Mouse (Mus musculus): Measurements from ENCODE around the gene Olfr699.
"Not testable (repeated sequence)": the region's sequence is repeated elsewhere in the genome, so short reads cannot be mapped to it uniquely, and the experiment has no call there.

The Olfr699 gene

DNA sequence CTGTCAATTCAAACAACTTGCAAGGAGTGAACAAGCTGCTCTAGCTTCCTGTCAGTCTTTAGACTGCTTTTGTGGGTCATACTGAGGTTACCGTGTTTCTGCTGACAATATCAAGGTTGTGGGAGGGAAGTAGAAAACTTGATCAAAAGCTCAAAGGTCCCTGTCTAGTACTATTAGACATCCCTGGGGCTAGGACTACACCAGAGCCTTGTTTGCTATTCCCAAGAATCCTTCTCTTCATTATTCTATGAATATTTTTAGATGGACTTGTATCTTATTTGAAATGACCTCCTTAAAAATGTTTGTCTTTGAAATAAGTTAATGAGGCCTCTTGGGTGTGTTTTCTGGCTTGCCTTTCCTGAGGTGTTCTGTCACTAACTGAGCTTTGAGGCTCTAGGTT, at the start of gene Olfr699:
Gene Olfr699, minus strand, starts transcription at position 101 of the 400 bp plus-strand sequence.
- DNase-seq (ENCODE audit: low spot score in 2 of 2) = no peak

DNA sequence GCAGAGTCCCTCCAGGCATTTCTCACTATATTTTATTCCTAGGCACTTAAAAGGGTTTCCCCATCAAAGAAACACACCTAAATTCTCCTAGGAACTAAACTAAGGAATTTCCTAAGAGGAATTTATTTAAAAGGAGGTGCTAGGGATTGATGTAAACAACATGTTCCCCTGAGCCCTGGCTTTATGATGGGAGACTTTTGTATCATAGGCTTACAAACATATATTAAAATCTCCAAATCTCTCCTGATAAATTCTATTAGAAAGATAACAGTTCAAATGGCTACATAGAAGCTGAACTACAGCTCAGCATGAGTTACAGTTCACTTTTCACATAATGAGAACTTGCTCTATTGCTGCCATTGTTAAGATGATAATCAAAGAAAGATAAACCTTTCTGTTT, 40.8 kb upstream of the Olfr699 start, which contains the start of gene Olfr702:
Gene Olfr702, minus strand, starts transcription at position 101 of the 400 bp plus-strand sequence.
- DNase-seq (ENCODE audit: low spot score in 2 of 2) = no peak

DNA sequence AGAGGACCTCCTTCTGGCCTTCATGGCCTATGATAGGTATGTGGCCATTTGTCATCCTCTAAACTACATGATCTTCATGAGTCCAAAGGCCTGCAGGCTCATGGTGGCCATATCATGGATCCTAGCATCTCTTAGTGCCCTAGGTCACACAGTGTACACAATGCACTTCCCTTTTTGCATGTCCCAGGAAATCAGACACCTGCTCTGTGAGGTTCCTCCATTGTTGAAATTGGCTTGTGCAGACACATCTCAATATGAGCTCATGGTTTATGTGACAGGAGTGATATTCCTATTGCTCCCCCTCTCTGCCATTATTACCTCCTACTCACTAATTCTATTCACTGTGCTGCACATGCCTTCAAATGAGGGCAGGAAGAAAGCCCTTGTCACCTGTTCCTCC, 25.4 kb upstream of the Olfr699 start:
- DNase-seq (ENCODE audit: low spot score in 2 of 2) = no peak

DNA sequence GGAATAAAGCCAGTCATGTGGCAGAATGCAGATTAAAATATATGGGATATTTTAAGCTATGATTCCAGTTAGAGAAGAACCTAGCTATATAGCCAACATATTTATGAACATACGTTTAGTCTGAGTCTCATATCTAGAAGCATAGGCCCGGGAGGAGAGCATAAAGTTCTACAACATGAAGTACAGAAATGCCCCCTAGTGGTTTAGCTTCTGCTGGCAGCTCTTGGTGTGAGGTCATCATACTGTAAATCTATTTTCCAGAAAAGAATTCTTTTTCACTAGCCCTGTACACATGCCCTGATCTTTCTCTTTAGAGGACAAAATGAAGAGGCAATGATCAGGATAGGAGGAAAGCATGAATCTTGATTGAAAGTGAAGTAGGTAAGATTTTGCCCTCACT, 22.8 kb upstream of the Olfr699 start:
- DNase-seq (ENCODE audit: low spot score in 2 of 2) = no peak

DNA sequence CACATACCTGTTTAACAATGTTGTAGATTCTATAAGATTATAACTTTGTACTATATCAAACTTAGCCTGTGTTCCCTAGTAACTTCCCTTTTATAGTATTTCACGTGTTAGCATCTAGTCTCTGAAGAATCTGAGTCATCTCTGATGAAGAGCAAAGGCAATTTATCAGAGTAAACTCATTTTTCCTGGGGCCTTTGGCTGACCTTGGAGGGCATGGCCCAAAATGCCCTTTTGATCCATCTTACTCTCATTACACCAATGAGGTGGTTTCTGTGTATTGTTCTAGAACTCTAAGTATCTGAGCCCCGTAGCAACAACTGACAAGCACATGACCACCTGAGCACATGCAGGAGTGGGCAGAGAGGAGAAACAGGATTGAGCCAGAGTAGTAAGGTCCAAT, 20.8 kb upstream of the Olfr699 start, which contains the start of gene Olfr701:
Gene Olfr701, plus strand, starts transcription at position 301 of the 400 bp plus-strand sequence.
- no peak for DNase-seq (ENCODE audit: low spot score in 2 of 2)

DNA sequence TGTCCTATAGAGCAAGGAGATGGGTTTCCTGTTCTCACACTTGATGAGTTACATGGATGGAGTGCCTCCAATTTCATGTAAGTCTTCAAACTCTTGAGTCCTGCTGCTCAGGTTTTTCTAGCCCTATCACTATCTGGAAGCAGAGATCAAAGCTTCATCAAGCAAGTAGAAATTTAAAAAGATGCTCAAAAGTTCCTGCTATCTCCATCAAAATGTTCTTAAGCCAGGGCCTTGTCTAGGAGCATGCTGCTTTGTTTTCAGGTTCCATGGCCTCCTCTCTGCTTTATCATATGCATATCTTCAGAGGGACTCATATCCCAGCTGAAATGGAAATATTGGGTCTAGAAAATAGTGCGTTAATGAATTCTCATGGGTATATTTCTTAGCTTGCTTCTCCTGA, 15.7 kb upstream of the Olfr699 start, which contains the start of gene Olfr700:
Gene Olfr700, minus strand, starts transcription at position 101 of the 400 bp plus-strand sequence.
- DNase-seq (ENCODE audit: low spot score in 2 of 2) = no peak

DNA sequence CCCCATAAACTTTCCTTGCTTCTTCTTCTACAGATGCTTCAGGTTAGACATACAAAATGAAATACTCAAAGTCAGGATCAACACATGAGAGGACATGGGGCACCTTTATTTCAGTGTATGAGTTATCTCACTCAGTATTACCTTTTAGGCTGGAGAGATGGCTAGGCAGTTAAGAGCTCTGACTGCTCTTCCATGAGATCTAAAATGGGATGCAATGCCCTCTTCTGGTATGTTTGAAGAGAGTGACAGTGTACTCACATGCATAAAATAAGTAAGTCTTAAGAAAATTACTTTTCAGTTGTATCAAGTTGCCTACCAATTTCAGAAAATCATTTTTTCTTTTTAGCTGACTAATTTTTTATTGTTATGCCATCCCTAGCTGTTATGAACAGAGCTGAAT, 4.7 kb downstream of the Olfr699 start:
- no peak for DNase-seq (ENCODE audit: low spot score in 2 of 2)

DNA sequence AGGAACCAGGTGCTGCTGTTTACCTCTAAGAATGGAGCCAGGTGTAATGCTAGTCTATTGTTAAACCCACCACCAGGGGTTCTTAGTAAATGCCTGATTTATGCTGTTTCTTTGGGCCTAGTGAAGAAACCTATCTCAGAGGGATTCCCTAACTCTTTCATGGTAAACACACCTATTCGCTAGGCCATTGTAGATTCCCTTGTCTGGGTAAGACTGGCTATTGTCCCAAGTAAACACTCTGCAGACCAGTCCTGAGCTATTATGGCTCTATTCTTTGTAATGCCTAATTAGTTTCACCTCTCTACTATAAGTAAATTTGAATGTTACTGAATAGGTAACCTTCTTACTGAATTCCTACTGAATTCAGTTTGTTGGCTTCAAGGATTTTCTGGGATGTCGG, 32.0 kb downstream of the Olfr699 start:
- not testable (repeated sequence) for DNase-seq (ENCODE audit: low spot score in 2 of 2)

DNA sequence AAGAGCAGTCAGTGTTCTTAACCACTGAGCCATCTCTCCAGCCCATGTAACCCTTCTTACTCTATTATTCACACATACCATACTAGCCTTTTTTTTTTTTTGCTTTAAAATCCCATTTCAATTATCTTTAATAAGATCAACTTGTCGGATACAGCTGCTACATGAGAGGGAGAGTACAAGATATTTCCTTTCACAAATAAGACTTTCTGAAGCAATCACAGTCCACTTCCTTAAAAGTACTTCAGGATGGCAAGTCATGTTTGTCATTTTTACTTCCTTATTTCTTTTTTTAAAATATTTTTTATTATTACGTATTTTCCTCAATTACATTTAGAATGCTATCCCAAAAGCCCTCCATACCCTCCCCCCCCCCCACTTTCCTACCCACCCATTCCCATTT, 34.2 kb downstream of the Olfr699 start:
- no peak for DNase-seq (ENCODE audit: low spot score in 2 of 2)

DNA sequence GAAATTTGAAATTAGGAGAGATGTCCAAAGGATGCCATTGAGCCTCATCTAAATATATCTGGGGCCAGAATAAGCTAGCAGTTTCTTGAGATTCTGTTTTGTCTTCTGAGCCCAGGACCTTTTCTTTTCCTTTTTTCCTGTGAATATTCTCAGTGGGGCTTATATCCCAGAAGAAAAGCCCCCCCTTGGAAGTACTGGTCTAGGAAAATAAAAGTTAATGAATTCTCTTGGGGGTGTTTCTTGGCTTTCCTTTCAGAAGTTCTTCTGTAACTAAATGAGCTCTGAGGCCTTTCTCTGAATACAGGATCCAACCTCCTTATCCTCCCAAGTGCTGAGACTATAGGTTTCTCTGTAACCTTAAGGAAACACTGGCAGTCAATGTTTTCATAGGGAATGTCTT, 37.7 kb downstream of the Olfr699 start, which contains the start of gene Olfr698:
Gene Olfr698, minus strand, starts transcription at position 101 of the 400 bp plus-strand sequence.
- no peak for DNase-seq (ENCODE audit: low spot score in 2 of 2)

DNA sequence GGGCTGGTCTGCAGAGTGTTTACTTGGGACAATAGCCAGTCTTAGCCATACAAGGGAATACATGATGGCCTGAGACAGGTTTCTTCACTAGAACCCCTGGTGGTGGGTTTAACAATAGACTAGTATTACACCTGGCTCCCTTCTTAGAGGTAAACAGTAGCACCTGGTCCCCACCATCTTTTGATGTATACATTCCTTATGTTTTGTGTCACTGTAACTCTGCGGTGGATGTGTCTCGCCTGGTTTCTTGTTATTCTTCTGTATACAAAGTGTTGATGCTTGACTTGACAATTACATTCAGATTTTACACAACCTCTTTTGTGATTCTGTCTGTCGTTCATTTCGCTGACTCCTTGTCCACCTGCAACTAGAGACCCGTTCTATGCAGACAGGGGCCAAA, 47.2 kb downstream of the Olfr699 start:
- no peak for DNase-seq (ENCODE audit: low spot score in 2 of 2)

DNA sequence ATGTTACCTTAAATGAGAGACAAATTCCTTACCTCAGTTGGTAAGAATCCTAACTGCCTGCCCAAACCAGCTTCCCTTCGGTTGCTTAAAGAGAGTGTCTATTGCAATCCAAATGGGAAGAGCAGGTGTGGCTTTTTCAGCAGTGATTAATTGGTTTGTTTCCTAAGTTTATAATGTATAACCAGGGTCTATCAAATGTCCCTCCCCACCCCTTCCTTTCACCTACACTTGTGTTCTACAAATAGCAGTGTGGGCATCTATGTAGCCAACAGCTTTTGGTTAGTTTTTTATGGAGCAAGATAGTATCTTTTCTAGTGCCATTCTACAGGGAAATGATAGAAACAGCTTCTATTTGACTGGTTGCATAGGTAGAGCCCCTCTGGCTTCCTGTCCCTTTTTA, 50.7 kb downstream of the Olfr699 start, which contains the start of gene Olfr697:
Gene Olfr697, minus strand, starts transcription at position 101 of the 400 bp plus-strand sequence.
- DNase-seq (ENCODE audit: low spot score in 2 of 2) = no peak
